Mouse (Mus musculus) urinary bladder, postnatal 25 days (tissue): ENCODE data around the gene Smok3a.
"Not testable (repeated sequence)": the region's sequence is repeated elsewhere in the genome, so short reads cannot be mapped to it uniquely, and the experiment has no call there.

Source experiments
- DNase-seq: peaks from one replicate; pipeline ENCODE4 v3.0.0; 2022; ENCODE audit warnings: low spot score

Smok3a gene

DNA sequence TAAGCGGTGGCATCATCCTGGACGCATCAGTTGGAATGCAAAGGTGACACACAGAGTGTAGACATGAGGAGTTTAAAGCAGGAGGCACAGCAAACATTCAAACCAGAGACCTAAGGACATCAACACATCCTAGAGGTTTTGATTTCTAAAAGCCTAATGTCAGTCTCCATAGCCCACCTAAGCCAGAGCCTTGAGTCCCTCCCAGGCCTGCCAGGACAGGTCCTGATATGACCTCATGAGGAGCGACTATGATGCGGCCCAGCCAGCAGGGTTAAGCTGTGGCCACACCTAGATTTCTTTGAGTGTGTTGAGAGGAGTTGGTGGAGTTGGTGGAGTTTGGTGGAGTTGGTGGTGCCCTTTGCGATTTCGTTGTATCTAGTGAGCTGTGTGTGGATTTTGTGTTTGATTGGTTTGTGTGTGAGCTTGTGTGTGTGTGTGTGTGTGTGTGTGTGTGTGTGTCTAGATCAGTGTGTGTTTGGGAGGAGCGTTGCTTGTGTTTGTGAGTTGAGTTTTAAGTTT, at the start of gene Smok3a, which contains the start of gene Smok3b:
TSS of gene Smok3a (plus strand) at position 301 of the 519 bp plus-strand sequence.
TSS of gene Smok3b (plus strand) at position 469 of the 519 bp plus-strand sequence.
- DNase-seq = not testable (repeated sequence)

DNA sequence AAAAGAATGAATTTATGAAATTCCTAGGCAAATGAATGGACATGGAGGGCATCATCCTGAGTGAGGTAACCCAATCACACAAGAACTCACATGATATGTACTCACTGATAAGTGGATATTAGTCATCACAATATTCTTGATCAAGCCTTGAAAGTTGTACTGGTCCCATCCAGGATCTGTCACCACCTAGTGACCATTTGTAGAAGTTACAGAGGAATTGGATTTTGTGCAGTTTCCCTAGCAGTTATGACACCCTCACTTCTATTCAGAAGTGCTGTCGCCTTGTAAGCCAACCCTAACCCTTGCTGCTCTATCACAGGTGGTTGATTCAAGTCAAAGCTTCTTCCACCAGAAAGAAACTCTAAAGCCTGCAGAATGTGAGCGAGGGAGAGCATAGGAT, 47.9 kb upstream of the Smok3a start:
- no peak for DNase-seq

DNA sequence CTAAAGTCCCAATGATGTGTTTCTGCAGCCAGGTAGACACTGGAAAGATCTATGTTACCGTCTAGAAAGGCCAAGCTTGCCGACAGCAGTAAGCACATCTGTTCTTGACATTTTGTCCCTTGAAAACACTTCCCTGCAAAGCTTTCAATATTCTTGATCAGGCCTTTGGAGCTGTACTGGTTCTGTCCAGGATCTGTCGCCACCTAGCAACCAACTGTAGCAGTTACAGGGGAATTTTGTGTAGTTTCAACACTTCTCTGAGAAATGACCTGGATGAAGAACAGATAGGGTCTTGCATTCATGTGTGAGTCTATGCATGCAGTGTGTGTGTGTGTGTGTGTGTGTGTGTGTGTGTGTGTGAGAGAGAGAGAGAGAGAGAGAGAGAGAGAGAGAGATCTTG, 47.3 kb upstream of the Smok3a start:
- no peak for DNase-seq

DNA sequence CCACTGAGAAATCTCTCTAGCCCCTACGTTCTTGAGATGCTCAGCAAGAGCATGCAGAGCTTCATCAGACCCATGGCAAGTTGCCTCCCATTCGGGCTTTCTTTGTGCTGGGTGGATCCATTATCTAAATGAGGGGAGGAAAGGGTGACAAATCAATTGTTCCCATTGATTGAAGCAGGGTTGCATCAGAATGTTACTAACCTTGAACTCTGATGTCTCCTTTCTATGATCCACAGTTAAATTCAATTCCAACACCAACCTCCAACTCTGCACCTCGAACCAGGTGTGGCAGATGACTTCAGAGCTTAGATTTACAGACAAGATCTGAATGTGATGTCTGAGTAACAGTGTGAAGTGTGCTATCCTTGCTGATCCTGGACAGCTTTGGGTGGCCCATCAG, 46.3 kb upstream of the Smok3a start:
- DNase-seq = no peak

DNA sequence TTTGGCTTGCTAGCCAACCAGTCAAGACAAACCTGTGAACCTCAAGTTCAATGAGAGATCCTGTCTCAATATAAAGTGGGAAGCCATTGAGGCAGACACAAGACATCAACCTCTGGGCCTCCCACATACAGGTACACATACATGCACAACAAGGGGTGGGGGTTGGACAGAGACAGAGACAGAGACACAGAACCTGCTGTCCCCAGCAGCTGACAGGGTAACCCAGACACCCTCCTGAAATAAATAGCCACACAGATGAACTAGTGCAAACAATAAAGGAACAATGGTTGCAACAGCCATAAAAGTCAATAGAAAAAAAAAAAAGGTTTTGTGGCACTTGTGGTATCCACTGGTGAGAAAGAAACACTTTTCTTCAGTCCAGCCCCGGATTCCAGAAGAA, 45.6 kb upstream of the Smok3a start:
- no peak for DNase-seq

DNA sequence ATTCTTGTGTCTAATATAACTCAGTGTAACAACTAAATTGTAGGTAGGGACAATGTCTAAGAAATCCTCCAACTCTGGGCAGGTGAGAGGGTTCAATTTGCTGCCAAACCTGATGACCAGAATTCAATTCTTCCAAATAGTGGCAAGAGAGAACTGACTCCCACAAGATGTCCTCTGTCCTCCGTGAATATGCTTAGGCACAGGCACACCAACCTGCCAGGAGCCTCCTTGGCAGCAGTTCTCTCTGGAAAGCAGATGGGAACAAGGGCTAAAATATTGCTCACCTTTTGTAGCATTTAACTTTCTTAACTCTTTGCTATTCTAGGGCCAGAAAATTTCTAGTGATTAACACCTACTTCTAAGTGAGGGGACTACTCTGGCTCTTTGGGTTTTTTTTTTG, 43.8 kb upstream of the Smok3a start:
- DNase-seq = no peak

DNA sequence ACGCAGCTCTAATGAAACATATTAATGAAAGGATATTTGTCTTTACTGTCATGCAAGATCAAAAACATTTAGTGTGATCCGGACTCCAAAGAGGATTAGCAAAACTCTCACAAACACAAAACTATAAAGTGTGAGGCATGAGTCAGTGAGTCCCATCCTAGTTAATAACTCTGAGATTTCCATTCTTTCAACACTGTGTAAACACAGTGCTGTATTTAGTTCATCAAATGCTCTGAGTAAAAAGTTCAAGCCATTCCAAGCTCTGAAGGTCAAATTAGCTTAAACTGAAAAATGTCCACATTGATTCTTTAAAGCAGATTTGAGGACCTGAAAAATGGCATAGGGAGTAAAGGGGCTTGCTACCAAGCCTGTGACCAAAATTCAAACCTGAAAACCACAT, 42.0 kb upstream of the Smok3a start:
- DNase-seq = no peak

DNA sequence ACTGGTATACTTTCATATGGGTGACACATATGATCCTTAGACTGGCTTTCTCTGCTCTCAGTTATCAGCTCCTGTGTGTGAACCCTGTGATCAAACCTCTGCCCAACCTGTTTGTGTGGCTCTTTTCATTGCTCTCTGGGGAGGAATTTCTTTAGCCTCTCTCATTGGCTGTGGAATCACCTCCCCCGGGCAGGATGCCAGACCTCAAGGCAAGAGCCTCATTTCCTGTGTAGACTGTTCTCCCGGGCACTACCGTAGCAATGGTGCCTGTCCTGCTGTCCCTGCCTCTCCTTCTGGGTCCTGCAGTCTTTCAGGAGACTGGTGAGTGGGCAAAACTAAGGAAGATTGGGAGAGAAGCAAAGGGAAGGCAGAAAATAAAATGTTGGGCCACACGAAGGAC, 39.8 kb upstream of the Smok3a start, which contains the start of gene Azgp1:
TSS of gene Azgp1 (plus strand) at position 221 of the 400 bp plus-strand sequence.
- DNase-seq = no peak

DNA sequence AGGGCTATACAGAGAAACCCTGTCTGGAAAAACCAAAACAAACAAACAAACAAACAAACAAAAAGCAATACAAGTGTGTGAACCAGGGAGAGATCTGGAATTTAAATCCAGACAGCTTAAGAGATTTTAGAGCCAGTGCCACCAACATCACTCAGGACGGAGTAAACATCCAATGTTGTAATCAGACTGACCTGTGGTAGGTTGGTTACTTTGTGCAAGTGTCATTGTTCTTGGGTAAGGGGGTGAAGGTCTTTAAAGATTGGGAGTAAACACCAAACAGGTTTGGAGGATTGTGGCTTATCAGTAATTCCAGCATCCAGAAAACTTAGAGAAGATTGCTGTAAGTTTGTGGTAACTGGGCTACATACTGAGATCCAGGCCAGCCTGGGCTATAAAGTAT, 34.7 kb upstream of the Smok3a start:
- no peak for DNase-seq

DNA sequence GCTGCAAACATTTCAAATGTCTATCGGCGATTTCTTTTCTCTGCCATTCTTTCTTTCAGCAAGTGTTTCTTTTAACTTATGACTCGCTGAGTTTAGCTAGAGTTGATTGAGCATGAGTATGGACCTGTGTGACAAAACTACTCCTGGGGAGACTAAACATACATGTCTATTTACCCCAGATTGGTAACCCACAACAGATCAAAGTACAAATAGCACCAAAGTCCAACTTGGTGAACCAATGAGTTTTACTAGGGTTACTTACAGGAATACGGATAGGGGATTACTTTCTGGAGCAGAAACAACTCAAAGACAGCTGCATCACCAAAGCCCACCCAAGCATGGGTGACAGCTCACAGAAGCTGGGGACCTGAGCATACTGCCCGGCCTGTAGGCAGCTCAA, 11.6 kb upstream of the Smok3a start:
- DNase-seq = no peak

DNA sequence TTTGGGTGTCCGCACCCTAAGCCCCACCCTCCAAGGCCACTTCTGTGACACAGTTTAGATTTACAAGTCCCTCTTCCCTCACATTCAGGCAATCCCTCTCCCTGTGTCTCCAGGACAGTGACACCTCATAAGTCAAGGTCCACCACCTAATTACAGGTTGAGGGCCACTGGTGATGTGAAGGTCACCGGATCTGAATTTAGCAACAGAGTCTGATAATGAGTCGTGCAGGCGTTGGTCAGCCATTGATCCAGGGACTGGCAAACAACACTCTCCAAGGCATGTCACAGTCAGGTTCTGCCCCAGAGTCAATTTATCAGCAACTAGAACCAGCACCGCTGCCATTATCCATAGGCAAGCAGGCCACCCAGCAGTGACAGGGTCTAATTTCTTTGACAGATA, 8.7 kb upstream of the Smok3a start:
- no peak for DNase-seq

DNA sequence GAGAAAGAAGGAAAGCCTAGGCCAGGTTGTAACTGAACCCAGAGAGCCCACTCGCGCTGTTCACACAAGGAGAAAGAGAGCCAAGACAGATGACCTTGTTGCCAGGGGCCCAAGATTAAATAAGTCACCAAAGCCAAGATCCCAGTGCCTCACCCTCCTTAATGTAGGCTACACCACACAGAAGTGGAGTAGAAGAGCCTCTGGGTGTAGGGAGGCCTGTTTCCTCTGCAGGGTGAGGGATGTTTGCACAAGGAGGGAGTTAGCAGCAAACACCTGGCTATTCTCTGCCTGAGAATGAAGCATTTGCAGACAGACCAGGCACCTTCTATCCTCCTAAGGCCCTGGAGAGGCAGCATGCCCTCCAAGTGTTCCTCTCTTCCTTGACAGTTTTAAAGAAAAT, 4.5 kb upstream of the Smok3a start:
- DNase-seq = no peak

DNA sequence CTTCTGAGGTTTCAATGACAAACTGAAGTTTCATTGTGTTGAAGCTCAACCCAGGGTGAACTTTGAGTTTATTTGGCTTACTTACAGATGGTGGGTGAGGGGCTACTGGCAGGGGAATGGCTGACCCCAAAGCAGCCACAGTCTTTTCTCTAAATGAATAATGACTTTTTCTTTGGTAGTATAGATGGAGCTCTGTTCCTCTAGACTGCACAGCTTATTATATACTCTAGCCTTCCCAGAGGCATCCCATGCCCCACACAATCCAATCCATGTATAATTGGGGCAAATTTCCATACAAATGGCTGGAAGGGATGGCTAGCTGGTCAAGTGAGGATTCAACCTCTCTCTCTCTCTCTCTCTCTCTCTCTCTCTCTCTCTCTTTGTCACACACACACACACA, 4.1 kb upstream of the Smok3a start:
- no peak for DNase-seq

DNA sequence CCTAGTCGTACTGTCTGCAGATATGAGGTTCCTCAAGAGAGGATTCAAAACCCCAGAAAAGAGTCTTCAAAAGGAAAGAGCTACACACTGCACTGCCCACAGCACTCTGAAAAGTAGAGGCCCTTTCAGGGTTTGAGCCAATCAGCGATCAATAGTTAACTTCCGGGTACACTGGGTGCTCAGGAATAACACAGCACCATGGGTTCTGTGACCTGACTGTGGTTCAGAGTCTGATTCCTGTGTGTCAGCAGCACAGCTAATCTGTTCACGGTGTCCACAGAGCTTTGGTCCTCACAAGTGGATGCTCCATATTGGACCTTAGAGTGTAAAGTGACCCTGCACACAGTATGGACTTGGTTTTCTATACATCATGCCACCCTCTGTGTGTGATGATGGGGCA, 1.5 kb upstream of the Smok3a start:
- not testable (repeated sequence) for DNase-seq

DNA sequence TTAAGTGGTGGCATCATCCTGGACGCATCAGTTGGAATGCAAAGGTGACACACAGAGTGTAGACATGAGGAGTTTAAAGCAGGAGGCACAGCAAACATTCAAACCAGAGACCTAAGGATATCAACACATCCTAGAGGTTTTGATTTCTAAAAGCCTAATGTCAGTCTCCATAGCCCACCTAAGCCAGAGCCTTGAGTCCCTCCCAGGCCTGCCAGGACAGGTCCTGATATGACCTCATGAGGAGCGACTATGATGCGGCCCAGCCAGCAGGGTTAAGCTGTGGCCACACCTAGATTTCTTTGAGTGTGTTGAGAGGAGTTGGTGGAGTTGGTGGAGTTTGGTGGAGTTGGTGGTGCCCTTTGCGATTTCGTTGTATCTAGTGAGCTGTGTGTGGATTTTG, 31.8 kb downstream of the Smok3a start, which contains the start of gene Smok3c:
TSS of gene Smok3c (plus strand) at position 301 of the 400 bp plus-strand sequence.
- DNase-seq = not testable (repeated sequence)

DNA sequence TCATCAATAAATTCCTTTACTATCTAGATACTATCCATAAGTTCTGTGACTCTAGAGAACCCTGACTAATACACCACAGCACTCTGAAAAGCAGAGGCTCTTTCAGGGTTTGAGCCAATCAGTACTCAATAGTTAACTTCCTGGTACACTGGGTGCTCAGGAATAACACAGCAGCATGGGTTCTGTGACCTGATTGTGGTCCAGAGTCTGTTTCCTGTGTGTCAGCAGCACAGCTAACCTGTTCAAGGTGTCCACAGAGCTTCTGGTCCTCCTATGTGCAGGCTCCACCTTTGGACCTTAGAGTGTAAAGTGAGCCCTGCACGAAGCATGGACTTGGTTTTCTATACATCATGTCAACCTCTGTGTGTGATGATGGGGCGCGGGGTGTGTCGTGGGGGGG, 52.7 kb downstream of the Smok3a start:
- DNase-seq = no peak

DNA sequence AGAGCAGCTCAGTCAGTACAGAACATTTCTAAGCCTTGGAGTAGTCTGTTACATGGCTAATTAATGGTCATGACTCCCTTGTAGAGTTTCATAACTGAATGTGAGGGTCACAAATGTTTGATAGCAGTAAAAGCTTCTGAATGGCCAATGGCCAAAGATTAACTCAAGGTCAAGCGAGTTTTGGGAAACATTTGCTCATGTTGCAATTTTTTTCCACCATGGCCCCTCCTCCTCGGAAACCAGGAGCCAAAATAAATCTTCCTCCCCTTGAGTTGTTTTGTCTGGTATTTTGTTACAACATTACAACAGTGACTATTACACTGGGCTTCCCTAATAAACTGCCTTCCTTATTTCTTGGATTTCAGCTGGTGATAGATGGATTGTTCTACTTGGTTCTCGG, 54.6 kb downstream of the Smok3a start:
- no peak for DNase-seq

DNA sequence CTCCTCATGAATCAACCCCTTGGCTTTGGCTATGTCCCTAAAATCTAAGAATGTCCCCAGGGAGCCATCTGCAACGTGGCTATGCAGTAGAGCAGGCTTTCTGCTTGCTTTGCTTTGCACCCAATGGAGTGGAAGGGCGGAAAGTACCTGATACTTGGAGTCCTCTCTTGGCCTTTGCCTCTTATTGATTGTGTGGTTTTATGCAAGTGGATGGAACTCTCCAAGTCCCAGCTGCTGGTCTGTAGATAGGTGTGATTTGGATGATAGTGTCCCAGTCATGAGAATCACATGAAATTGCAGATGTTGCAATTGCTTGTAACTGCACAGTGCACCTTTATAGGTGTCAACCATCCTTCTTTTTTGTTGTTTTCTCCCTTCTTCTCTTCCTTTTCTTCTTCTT, 55.1 kb downstream of the Smok3a start:
- DNase-seq = no peak

DNA sequence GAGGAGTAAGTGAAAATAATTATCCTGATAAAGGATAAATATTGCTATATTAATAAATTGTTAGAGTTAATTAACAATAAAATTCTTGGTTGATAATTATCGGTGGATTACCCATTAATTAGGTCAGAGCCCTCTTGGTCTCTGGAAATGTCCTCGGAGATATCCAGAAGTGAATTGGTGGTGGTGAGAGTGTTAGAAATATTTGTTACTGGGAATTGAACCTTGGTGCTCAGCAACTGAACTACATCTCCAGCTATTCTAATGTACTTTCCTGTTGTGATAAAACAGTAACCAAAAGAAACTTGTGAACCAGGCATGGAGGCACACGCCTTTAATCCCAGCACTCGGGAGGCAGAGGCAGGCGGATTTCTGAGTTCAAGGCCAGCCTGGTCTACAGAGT, 59.4 kb downstream of the Smok3a start:
- no peak for DNase-seq

DNA sequence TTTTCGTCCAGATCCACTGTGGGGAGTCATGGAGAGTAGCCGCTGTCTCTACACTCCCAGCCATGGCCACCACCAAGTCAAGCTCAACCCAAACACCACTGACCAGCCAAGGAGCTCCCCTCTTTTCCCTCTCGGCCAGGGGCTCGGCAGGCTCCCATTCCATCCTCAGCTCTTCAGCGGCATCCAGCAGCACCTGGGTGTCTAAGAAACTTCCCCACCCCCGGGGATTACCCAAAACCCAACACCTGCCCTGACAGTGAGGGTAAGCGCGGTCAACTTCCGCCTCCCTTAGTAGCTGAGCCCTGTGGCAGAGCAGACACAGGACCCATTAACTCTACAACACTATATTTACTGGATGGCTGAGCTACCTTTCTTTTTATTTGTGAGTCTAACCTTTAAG, 60.4 kb downstream of the Smok3a start:
- no peak for DNase-seq

DNA sequence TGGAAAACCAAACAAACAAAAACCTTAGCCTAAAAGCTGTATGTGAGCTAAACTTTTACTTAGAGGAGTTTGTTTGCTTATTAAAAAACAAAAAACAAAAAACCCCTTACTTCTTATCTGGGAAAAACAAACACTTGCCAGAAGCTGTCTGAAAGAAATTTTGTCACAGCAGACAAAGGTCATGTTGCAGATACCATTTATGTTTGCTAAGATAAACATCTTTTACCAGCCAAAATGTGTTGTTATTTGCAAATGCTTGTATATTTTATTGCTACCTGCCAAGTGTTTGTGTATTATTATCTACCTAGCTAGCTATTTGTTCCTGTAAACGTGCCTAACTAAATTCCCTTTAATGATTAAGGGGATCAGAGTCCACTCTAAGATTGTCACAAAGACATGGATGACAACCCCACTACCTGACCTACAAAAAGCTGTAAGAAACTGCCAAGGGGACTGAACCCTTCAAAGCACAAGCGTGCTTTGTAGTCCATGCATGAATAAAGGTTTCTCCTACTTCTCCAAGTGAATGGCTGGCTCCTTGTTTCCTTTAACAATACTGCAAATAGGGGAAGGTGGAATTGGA, 62.3 kb downstream of the Smok3a start:
- no peak for DNase-seq

DNA sequence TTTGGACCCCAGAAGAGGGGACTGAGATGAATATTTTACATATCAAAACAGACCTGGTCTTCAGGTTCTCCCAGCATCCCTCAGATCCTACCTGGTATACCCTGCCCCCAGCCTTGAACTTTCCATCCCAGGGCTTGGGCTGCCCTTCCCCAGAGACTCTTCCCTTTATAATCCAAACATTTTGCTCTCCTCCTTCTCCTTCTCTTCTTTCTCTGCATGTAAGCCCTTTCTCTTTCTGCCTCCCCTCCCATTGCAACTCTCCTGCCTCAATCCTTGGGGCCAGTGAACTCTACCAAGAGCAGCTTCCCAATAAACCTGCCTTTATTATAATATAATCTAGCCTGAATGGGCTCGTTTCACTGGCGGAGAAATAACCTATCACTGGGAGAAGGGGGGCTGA, 62.9 kb downstream of the Smok3a start:
- DNase-seq = no peak
